Mouse (Mus musculus) erythroblast, adult 5-6 weeks (primary cell): Measurements from ENCODE around the gene Trappc2l. TPM values are rescaled to one million over a fixed set of nuclear protein-coding genes. Genes with fewer than 3 reads are reported as not detected.
A peak's percentile ranks its signal among the peaks of the same experiment; 100 is the strongest.

Experiments used
- ATAC-seq: replicated peaks from 2 replicates; pipeline ENCODE4 v1.8.0; 2016; ENCODE audit warnings: moderate number of reproducible peaks, mild to moderate bottlenecking, moderate TSS enrichment, inconsistent platforms; ENCODE audit not compliant: poor library complexity, low FRiP score, severe bottlenecking
- total RNA-seq, 2 experiments: library from RNA; stranded (forward) in 1 of 2; stranded (reverse) in 1 of 2; fragments of 150-400 nt in 1 of 2; fragments of 200-764, 138-1000 nt in 1 of 2; gene quantifications; 2 replicates each; pipeline versions ENCODE4 v1.2.3 to v1.2.4; 2015 to 2017; ENCODE audit warnings: low replicate concordance in 2 of 2

Gene Trappc2l
- total RNA-seq, 2 experiments from 2014 or later, result 9.1 to 17.7 TPM

GRCm38 (mm10) chr8:122577116-122577515, 34.3 kb upstream of the Trappc2l start:
- peak; percentile 4; the same call in 1 of the 2 replicates for ATAC-seq

DNA sequence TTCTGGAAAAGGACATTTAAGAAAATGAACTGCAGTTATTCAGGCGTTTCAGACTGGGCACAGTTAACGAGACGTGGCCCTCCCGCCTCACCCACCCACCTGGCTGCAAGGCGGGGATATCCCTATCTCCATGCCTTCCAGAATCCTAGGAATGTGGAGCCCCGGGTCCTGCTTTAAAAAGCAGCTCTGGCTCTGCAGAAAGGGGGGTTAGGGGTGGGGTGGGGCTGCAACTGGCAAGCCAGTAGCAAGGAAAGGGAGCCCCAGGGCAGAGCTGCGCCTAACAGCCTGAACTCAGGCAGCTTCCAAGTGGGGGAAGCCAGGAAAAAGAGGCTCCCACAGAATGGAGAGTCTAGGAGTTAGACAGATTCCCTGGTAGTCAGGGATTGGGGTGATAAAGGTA, 32.2 kb upstream of the Trappc2l start:
- ATAC-seq, result no peak

DNA sequence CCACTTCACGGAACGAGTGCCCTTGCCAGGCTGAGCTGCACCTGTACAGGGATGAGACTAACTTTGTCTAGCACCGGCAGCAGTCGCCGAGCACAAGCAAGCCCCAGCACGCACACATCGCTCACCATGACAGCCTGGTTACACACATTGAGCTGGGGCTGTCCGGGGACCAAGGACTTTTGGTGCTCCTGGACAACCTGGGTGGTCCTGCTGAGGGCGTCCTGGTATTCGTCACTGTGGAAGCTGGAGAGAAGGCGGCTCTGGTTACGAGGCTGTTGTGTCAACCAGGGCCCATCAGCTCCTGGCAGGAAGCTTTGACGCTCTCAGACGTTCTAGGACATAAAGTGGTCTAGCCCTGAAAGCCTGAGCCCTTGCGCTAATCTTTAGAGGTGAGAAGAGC, 30.5 kb upstream of the Trappc2l start:
- ATAC-seq, result no peak

DNA sequence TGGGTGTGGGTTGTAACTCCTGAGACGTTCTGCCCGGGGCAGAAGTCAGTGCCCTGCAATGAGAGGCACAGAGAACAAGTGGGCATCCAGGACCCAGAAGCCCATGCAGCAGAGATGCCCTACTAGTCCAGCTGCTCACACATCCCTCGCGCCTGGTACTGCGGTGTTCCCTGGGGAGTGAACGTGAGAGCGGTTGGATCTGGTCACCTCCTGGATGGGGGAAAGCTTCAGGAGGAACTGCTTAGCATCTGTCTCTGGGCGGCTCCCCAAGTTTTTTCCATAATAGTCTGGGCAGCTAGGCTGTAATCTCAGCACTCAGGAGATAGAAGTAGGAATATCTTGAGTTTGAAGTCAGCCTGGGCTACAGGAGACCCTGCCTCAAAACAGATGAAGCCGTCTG, 26.5 kb upstream of the Trappc2l start:
- no peak for ATAC-seq

GRCm38 (mm10) chr8:122585411-122585891, 26.0 kb upstream of the Trappc2l start:
- ATAC-seq, result no peak

- ATAC-seq, result no peak
Observed at GRCm38 (mm10) chr8:122586171-122586570, 25.3 kb upstream of the Trappc2l start.

GRCm38 (mm10) chr8:122586749-122587148, 24.7 kb upstream of the Trappc2l start:
- ATAC-seq, result no peak

GRCm38 (mm10) chr8:122593240-122593639, 18.2 kb upstream of the Trappc2l start:
- ATAC-seq, result no peak

DNA sequence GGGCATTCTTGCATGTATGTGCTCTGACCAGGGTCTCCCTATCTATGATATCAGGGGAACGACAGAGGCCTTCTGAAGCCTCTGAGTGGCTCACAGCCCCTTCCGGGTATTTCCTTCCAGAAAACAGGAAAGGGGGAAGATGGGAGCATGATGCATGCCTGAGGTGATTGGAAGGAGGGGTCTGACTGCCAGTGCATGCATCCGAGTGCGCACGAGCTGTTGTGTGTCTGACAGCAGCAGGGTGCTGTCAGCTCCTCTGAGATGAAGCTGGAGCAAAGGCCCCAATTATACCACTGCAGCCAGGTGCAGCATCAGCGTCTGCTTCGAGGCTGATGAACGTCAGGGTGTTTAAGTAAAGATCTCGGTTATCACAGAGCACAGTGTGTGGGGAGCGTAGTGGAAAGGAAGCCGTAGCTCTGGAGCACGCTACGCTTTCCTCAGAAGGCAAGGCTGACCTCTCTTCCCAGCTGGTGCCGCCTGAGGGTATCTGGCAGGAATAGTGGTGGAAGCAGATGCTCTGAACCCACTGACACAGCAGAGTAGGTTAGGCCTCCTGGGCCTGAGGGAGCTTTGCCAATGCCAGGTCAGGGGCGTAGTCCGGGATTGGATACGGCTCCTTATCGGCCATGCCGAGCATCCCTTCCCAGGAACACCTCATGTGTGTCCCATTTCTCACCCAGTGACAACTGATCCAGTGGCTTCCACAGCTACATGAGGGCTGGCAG, 17.5 kb upstream of the Trappc2l start:
- ATAC-seq, result no peak

DNA sequence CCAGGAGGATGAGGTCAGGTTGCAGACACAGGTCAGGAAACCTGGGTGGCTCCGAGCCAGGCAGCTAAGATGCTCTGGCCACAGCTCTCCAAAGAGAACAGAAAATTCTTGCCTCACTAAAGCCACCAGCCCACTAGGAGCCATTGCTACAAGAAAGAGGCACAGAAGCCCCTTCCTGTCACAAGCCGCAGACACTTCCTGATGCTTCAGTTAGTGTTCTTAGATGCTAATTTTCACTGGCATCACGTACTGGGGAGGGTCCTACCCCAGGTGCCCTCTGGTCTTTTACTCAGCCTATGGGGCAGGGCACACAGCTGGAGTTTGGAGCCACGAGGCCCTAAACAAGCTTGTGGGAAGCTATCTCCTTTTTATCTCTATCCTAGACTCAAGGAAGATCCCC, 15.4 kb upstream of the Trappc2l start:
- ATAC-seq, result no peak

DNA sequence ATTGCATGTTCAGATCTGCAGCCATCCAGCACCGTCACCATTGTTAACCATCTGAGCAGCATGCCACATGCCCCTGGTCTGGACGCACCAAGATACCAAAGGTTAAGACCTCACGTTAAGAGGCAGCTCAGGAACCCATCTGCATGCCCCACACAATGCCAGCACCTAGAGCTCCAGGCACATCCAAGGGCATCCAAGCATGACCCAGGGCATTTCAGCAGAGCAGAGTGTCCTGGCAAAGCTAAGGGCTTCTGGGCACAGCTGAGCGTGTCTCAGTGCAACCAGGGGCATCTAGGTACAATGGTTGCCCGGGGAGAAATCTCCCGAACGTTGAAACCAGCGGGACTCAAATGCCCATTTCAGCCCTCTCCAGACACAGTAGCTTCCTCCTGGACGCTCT, 10.8 kb upstream of the Trappc2l start:
- no peak for ATAC-seq

- no peak for ATAC-seq
Observed at GRCm38 (mm10) chr8:122604640-122605039, 6.8 kb upstream of the Trappc2l start.

DNA sequence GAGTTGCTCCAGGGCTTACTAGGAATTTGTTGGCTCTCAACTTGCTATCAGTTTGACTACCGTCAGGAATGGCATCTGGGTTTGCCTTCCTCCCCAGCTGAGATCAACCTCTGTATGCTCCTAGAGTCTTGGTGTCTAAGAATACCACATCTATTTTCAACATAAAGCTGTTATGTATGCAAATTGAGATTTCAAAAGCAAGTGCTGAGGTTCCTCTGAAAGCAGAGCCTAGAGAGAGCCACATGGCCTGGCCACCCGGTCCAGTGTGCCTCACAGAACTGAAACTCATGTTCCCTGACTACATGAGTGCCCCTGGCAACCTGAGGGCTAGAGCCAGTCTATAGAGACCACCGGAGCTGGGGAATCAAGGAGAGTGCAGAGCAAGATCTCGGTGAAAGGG, 6.1 kb upstream of the Trappc2l start:
- ATAC-seq, result no peak

- no peak for ATAC-seq
Observed at GRCm38 (mm10) chr8:122606810-122607209, 4.6 kb upstream of the Trappc2l start.

DNA sequence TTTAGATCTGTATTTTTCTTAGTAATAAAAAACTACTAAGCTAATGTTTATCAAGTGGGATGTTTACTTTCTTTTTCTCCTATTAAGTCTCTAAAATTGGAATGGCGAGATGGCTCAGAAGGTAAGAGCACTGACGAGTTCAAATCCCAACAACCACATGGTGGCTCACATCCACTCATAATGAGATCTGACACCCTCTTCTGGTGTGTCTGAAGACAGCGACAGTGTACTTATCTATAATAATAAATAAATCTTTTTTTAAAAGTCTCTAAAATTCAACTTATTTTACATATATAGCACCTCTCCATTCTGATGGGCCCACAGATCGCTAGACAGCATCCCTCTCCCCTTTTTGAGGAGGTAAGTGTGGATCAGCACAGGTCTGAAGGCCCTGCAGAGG, 1.2 kb upstream of the Trappc2l start:
- ATAC-seq, result no peak

DNA sequence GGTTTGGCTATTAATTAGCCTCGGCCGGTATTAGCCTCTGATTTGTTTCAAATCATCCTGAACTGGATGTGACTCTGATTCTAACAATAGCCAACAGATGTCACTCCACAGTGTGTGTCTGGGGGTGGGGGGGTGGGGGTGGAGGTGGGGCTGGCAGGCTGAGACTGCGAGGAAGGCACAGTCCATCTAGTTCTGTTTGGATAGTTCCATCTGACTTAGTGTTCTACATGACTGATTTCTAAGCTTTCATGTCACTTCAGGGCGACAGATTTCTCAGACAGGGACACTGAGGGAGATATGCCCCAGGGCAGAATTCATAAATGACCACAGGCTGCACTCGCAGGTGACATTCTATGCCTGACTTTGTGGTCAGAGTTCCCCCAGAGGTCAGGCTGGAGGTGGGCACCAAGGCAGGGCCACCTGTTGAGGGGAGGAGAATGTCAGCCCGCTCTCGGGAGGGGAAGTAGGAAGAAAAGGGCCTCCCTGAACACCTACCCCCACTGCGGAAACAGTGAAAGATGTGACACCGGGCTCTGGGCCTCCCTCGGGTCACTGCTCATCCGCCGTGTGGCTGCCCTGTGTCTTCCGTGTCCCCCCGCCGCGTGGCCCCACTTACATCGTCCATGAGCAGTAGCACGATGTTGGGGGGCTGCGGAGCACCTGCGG, 695 bp upstream of the Trappc2l start:
- ATAC-seq, result no peak

GRCm38 (mm10) chr8:122616181-122616905, 4.9 kb downstream of the Trappc2l start:
- no peak for ATAC-seq

DNA sequence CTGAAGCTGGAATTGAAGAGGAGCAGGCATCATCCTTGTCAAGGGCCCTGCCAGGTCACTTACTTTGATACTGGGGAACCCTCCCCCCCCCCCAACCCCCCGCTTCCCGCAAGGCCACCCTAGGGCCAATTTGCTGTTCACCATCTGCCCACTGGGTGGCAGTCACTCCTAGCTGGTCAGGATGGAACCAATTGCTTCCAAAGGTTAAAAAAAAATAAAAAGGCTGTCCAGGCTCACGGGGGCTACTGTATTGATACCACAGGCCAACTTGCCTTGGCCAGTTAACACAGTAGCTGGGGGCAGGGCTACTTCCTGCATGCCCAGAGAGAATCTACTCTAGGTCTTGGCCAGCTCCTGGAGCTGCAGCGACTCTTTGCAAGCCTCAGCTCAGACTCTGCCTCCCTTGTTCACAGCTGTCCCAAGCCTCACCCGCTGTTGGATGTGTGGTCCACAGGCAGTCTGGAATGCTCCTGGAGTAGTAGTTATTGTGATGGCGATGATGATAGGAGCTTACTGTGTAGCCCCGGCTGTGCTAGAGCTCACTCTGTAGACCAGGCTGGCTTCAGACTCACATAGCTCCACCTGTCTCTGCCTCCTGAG, 6.6 kb downstream of the Trappc2l start:
- peak; percentile 50 for ATAC-seq

DNA sequence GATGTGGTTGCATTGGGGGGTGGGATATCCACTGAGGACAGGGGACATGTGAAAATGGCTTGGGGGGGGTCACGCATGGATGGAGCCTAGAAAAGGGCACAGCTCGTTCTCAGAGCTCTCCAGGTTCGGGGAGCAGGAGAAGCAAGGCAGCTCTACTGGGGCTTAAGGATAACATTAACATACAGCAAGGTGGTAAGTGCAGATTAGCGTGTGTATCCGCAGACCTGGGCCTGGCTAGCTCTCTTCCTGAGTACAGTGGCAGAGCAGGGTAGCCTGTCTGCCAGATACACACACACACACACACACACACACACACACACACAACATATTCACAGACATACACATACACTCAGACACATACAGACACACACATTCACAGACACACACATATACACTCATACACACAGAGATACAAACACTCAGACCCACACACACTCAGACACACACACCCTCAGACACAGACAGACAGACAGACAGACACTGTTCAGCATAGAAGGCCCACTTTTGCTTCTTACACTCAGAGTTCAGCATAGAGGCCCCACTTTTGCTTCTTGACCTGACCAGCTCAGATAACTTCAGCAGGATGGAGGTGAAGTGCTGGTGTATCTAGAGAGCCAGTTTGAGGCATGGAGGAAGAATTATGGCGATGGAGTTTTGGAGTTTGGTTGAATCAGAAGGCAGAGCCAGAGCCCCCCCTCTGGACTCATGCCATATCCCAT, 7.4 kb downstream of the Trappc2l start:
- peak; percentile 85 for ATAC-seq

DNA sequence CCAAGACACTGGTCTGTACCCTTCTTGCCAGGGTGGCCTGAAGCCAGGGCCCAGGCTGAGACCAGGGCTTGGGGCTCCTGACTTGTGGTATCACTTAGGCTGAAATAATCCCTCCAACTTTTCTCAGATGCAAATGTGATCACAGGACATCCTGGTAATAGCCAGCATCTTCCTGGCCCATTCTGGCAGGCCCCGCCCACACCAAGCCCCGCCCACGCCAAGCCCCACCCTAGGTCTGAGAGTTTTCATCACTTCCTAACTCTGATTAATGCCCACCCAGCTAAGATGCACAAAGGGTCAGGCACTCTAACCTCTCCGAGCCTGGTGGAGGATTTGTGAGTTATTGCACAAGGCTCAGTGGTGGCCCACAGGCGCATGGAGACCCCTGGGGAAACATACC, 9.0 kb downstream of the Trappc2l start:
- no peak for ATAC-seq
